Mouse (Mus musculus) thymus, adult 2 months (tissue): Measurements from ENCODE around the gene Mb.

Source experiments
- CTCF ChIP-seq: fragments of 200-500 bp; IDR thresholded peaks from 2 replicates; pipeline ENCODE4 v1.5.1; 2012; ENCODE audit warnings: mild to moderate bottlenecking, control low read depth, low read length, moderate library complexity, borderline replicate concordance; ENCODE audit not compliant: control insufficient read depth, poor library complexity, insufficient read depth; ENCODE audit errors: extremely low read depth
- POLR2A ChIP-seq: fragments of 200-500 bp; IDR thresholded peaks from 2 replicates; pipeline ENCODE4 v1.6.1; 2012; ENCODE audit warnings: mild to moderate bottlenecking, low read length, control low read depth, moderate library complexity; ENCODE audit not compliant: control insufficient read depth, poor library complexity, insufficient read depth; ENCODE audit errors: extremely low read depth

GRCm38 (mm10) chr15:77037278-77038161, 12.9 kb downstream of the Mb start:
- TF ChIP-seq POLR2A = no peak
- TF ChIP-seq CTCF = no peak
